Mouse (Mus musculus) embryonic fibroblast, embryonic 13.5 days (primary cell): ENCODE data around the gene Psmf1.

Source experiments
- CTCF ChIP-seq: IDR thresholded peaks from 2 replicates; pipeline ENCODE4 v1.5.1; 2011; ENCODE audit warnings: mild to moderate bottlenecking, control low read depth, low read length, moderate library complexity, borderline replicate concordance; ENCODE audit not compliant: insufficient read depth
- POLR2A ChIP-seq: IDR thresholded peaks from 2 replicates; pipeline ENCODE4 v1.6.1; 2011; ENCODE audit warnings: low read depth, mild to moderate bottlenecking, control low read depth, low read length, moderate library complexity

- peak; percentile 36; the same call in 1 of the 2 replicates for TF ChIP-seq CTCF
- TF ChIP-seq POLR2A: no peak
Measured at GRCm38 (mm10) chr2:151682357-151682756, 61.6 kb downstream of the Psmf1 start.
